Mouse (Mus musculus): ENCODE results near the gene Dbi. TPM values are rescaled to one million over a fixed set of nuclear protein-coding genes. Genes with fewer than 3 reads are reported as not detected.

The Dbi gene
- total and polyA plus RNA-seq, 3 experiments: 149 to 164 TPM; not detected in 1

DNA sequence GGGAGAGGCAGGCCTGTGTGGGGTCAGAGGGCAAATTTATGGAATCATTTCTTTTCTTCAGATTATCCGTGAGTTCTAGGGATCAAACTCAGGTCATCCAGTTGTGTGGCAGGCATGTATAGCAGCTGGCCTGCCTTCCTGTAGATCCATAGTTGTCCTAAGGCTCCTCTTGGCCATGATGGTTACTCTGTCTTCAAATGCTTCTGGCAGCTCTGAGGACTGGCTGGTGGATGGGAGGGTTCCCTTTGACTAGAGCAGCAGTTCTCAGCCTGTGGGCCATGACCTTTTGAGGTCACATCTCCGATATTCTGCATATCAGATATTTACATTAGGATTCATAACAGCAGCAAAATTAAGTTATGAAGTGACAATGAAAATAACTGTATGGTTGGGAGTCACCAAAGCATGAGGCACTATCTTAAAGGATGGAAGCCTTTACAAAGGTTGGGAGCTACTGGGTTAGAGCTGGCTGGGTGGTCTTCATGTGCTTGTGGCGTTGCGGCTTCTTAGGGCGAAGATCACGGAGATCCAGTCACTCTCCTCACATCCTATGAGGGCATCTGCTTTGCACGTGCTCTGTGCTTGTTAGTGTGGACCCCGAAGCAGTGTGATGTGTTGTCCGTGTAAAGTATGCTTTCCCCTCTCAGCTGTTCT is 37.7 kb upstream of the Dbi start:
- no peaks in the 10 kb centered on the region for H3K36me3 ChIP-seq (ENCODE audit: control insufficient read depth in 1 of 2, insufficient read depth in 2 of 2, low read length in 2 of 2)
- H3K4me1 ChIP-seq (ENCODE audit: control insufficient read depth in 1 of 2, insufficient read depth in 2 of 2, low read length in 2 of 2): no peaks in the 10 kb centered on the region
- no peak overlapping the region for H3K4me3 ChIP-seq (ENCODE audit: control insufficient read depth in 1 of 2, insufficient read depth in 1 of 2, low read depth in 2 of 2, low read length in 2 of 2)
- H3K27me3 ChIP-seq (ENCODE audit: control insufficient read depth in 1 of 2, insufficient read depth in 2 of 2, low read length in 2 of 2): no peaks in the 10 kb centered on the region
- no peak overlapping the region for H3K27ac ChIP-seq (ENCODE audit: control insufficient read depth, low read depth, low read length)
- DNase-seq (ENCODE audit: low read depth, low spot score): no peak
- H3K79me2 ChIP-seq (ENCODE audit: control insufficient read depth, insufficient read depth, low read length, poor library complexity): no peaks in the 10 kb centered on the region
- no peaks in the 10 kb centered on the region for H3K9me3 ChIP-seq (replicated peaks; ENCODE audit: insufficient read depth, low read length)
- H3K9ac ChIP-seq (ENCODE audit: control insufficient read depth, low read depth, low read length, poor library complexity, severe bottlenecking): no peak overlapping the region
- no peak for TF ChIP-seq SMC3 (IDR thresholded peaks at IDR 0.05; ENCODE audit: low read depth, low read length)
- no peak for TF ChIP-seq POLR2A (IDR thresholded peaks at IDR 0.05; ENCODE audit: control insufficient read depth in 1 of 2, insufficient read depth in 1 of 2, low read depth in 1 of 2, low read length in 2 of 2, poor library complexity in 1 of 2)
- no peak for TF ChIP-seq CHD2 (IDR thresholded peaks at IDR 0.05; ENCODE audit: low read length)
- TF ChIP-seq ETS1 (IDR thresholded peaks at IDR 0.05; ENCODE audit: low read depth, low read length): no peak
- no peak for TF ChIP-seq TAL1 (IDR thresholded peaks at IDR 0.05; ENCODE audit: low read length)
- TF ChIP-seq GATA1 (IDR thresholded peaks at IDR 0.05; ENCODE audit: low read depth, low read length): no peak
- TF ChIP-seq ZKSCAN1 (IDR thresholded peaks at IDR 0.05; ENCODE audit: low read depth, low read length): no peak
- TF ChIP-seq MAZ (IDR thresholded peaks at IDR 0.05; ENCODE audit: low read depth, low read length): no peak
- TF ChIP-seq CTCF (IDR thresholded peaks at IDR 0.05 in 2 of 3, conservative IDR thresholded peaks at IDR 0.05 in 1 of 3; ENCODE audit: control insufficient read depth in 1 of 3, insufficient read depth in 1 of 3, low read depth in 2 of 3, low read length in 3 of 3, poor library complexity in 1 of 3, severe bottlenecking in 1 of 3): no peak
- no peak for TF ChIP-seq SIN3A (IDR thresholded peaks at IDR 0.05; ENCODE audit: low read length)
- no peak for TF ChIP-seq TCF12 (IDR thresholded peaks at IDR 0.05; ENCODE audit: low read depth, low read length)
- TF ChIP-seq ZNF384 (IDR thresholded peaks at IDR 0.05; ENCODE audit: low read depth, low read length): no peak
- no peak for TF ChIP-seq MEF2A (IDR thresholded peaks at IDR 0.05; ENCODE audit: extremely low read depth, insufficient replicate concordance, low read depth, low read length, poor library complexity, severe bottlenecking)
- no peak for TF ChIP-seq POLR2AphosphoS5 (IDR thresholded peaks at IDR 0.05; ENCODE audit: borderline replicate concordance, low read depth, low read length)
- TF ChIP-seq CHD1 (IDR thresholded peaks at IDR 0.05; ENCODE audit: low read depth, low read length): no peak
- TF ChIP-seq MYC (IDR thresholded peaks at IDR 0.05; ENCODE audit: low read depth, low read length): no peak
- no peak for TF ChIP-seq USF1 (IDR thresholded peaks at IDR 0.05; ENCODE audit: low read depth, low read length)
- TF ChIP-seq MAX (IDR thresholded peaks at IDR 0.05; ENCODE audit: low read length): no peak
- TF ChIP-seq EP300 (IDR thresholded peaks at IDR 0.05; ENCODE audit: low read depth in 1 of 2, low read length in 2 of 2): no peak

DNA sequence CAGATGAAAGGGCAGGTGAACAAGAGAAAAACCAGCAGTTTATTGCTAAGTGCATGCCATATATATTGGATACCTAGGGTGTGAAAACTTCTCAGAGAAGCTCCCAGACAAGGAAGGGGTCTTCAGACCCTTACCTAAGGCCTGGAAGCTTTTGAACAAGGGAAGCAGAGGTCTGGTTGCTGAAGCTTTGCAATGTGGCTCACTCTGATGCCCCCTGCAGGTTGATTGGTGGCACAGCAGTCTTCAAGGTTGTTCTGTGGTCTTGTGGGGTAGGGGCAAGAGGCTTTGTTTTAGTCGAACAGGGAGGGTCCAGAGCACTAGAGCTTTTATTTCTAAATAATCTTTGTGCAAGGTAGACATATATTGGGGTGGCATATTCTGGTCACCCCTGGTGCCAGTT is 34.4 kb upstream of the Dbi start:
- TF ChIP-seq SMC3 (IDR thresholded peaks at IDR 0.05; ENCODE audit: low read depth, low read length): peak; percentile 82
- no peak for TF ChIP-seq MAFK (IDR thresholded peaks at IDR 0.05; ENCODE audit: borderline replicate concordance, low read depth, low read length)
- peak; percentile 69 for TF ChIP-seq ZC3H11A (IDR thresholded peaks at IDR 0.05; ENCODE audit: low read depth, low read length)
- TF ChIP-seq CHD1 (IDR thresholded peaks at IDR 0.05; ENCODE audit: low read depth, low read length): no peak
- peak; percentile 81 to 89 (median 85) for TF ChIP-seq CTCF (IDR thresholded peaks at IDR 0.05 in 2 of 3, conservative IDR thresholded peaks at IDR 0.05 in 1 of 3; ENCODE audit: control insufficient read depth in 1 of 3, insufficient read depth in 1 of 3, low read depth in 2 of 3, low read length in 3 of 3, poor library complexity in 1 of 3, severe bottlenecking in 1 of 3)
- no peak for TF ChIP-seq TAL1 (IDR thresholded peaks at IDR 0.05; ENCODE audit: low read length)
- TF ChIP-seq MAZ (IDR thresholded peaks at IDR 0.05; ENCODE audit: low read depth, low read length): 0 out of 2 replicates have a peak, but pooled peaks have one; percentile 26
- peak; percentile 56 for TF ChIP-seq RAD21 (IDR thresholded peaks at IDR 0.05; ENCODE audit: low read depth, low read length)
- no peak for TF ChIP-seq HCFC1 (IDR thresholded peaks at IDR 0.05; ENCODE audit: low read depth, low read length)
- Histone ChIP-seq H3K79me2 (ENCODE audit: control insufficient read depth, insufficient read depth, low read length, poor library complexity) (no peaks in the 10 kb centered on the region), H3K36me3 (ENCODE audit: control insufficient read depth in 1 of 2, insufficient read depth in 2 of 2, low read length in 2 of 2) (no peaks in the 10 kb centered on the region; a peak in 1 of 4 replicates), H3K9me3 (replicated peaks; ENCODE audit: insufficient read depth, low read length) (no peaks in the 10 kb centered on the region), H3K27ac (ENCODE audit: control insufficient read depth, low read depth, low read length) (no peak overlapping the region), H3K4me1 (ENCODE audit: control insufficient read depth in 1 of 2, insufficient read depth in 2 of 2, low read length in 2 of 2) (no peaks in the 10 kb centered on the region), H3K4me3 (ENCODE audit: control insufficient read depth in 1 of 2, insufficient read depth in 1 of 2, low read depth in 2 of 2, low read length in 2 of 2) (no peak overlapping the region), H3K27me3 (ENCODE audit: control insufficient read depth in 1 of 2, insufficient read depth in 2 of 2, low read length in 2 of 2) (no peaks in the 10 kb centered on the region), H3K9ac (ENCODE audit: control insufficient read depth, low read depth, low read length, poor library complexity, severe bottlenecking) (no peak overlapping the region)
- DNase-seq (ENCODE audit: low read depth, low spot score): peak; percentile 64
